ENCODE assay signal across 10 mouse cellular contexts in genomic region chr11:60165076-60165475, GRCm38 (mm10). TPM values are rescaled to one million over a fixed set of nuclear protein-coding genes. Genes with fewer than 3 reads are reported as not detected.
A peak's percentile ranks its signal among the peaks of the same experiment; 100 is the strongest.
DNase-seq lines count a peak whose midpoint lies in the region; ATAC-seq lines count a peak whose summit lies in the region.
"Had no signal": no experiment of that assay in that cellular context is flagged by ENCODE, and none has a peak within 500 bp of the region (broad histone marks: within the 10 kb centered on the region; RNA-seq: fewer than 3 reads in every experiment).

No protein-coding gene starts in this region.

- H3K4me1 ChIP-seq in hindbrain, embryonic 11.5 days (replicated peaks; ENCODE audit: control insufficient read depth, insufficient read depth, low read length): peaks cover 13% of the 10 kb centered on the region
- H3K4me1 ChIP-seq in hindbrain, embryonic 13.5 days (replicated peaks): peaks cover 96% of the 10 kb centered on the region

- no peak overlapping the region for H3K4me3 ChIP-seq in hindbrain, embryonic 11.5 days (ENCODE audit: low read depth, low read length)
- H3K4me3 ChIP-seq in hindbrain, embryonic 13.5 days: no peak overlapping the region
- H3K4me3 ChIP-seq: forebrain, embryonic 10.5 days had no signal

- ATAC-seq in hindbrain, embryonic 11.5 days (ENCODE audit: low FRiP score): no peak
- no peak for ATAC-seq in hindbrain, embryonic 13.5 days (ENCODE audit: low FRiP score)
- ATAC-seq in megakaryocyte-erythroid progenitor cell, adult 5-6 weeks (replicated peaks; ENCODE audit: low FRiP score, low TSS enrichment, poor library complexity, severe bottlenecking): no peak

- DNase-seq in hindbrain, embryonic 11.5 days (ENCODE audit: low spot score): peak; percentile 37
- peak; percentile 46 for DNase-seq in Muller cell, postnatal 12 days (ENCODE audit: inconsistent ontology term)
- peak; percentile 47 for DNase-seq in embryo, embryonic 11 days
- DNase-seq in kidney, postnatal 36 days: peak; percentile 55 to 56
- no peak for DNase-seq in urinary bladder, postnatal 36 days (ENCODE audit: low spot score in 2 of 2)
- DNase-seq in thymus, postnatal 25 days: no peak
- DNase-seq: right cerebral cortex, postnatal 14 days had no signal

- no peak overlapping the region for H3K4me2 ChIP-seq in hindbrain, embryonic 11.5 days (replicated peaks; ENCODE audit: low read depth, low read length)
- no peak overlapping the region for H3K4me2 ChIP-seq in hindbrain, embryonic 13.5 days

- WGBS in hindbrain, embryonic 11.5 days: 48% methylated on average over 5 of the region's 5 CpGs
- 46% methylated on average over 5 of the region's 5 CpGs for WGBS in hindbrain, embryonic 13.5 days

- H3K27ac ChIP-seq in hindbrain, embryonic 11.5 days (ENCODE audit: low read depth, low read length): peak overlapping the region; percentile 39; the same call in 1 of the 2 replicates
- no peak overlapping the region for H3K27ac ChIP-seq in hindbrain, embryonic 13.5 days
- H3K27ac ChIP-seq: forebrain, embryonic 10.5 days had no signal

- H3K9ac ChIP-seq in hindbrain, embryonic 11.5 days (ENCODE audit: low read depth, low read length): no peak overlapping the region
- no peak overlapping the region for H3K9ac ChIP-seq in hindbrain, embryonic 13.5 days

- H3K36me3 ChIP-seq in hindbrain, embryonic 11.5 days (ENCODE audit: control insufficient read depth, insufficient read depth, low read length): no peaks in the 10 kb centered on the region
- no peaks in the 10 kb centered on the region for H3K36me3 ChIP-seq in hindbrain, embryonic 13.5 days

- no peaks in the 10 kb centered on the region for H3K27me3 ChIP-seq in hindbrain, embryonic 11.5 days (ENCODE audit: control insufficient read depth, insufficient read depth, low read length)
- H3K27me3 ChIP-seq in hindbrain, embryonic 13.5 days: no peaks in the 10 kb centered on the region

- H3K9me3 ChIP-seq in hindbrain, embryonic 11.5 days (ENCODE audit: control insufficient read depth, low read length): no peaks in the 10 kb centered on the region
- no peaks in the 10 kb centered on the region for H3K9me3 ChIP-seq in hindbrain, embryonic 13.5 days
- H3K9me3 ChIP-seq: forebrain, embryonic 10.5 days had no signal

RNA-seq across cellular contexts. Expression of gene Srebf1, which starts 57.3 kb away (rescaled TPM):
- 40.4 and 44.7 TPM in 2 replicates for polyA plus RNA-seq in hindbrain, embryonic 11.5 days (2014; fragmentation: Nextera tagmentation; extraction: Ambion mirVana)
- polyA plus RNA-seq in hindbrain, embryonic 13.5 days (2015; fragmentation: Nextera tagmentation; extraction: Ambion mirVana): 38.2 and 43.9 TPM in 2 replicates
- 73.1 and 92.3 TPM in 2 replicates for total RNA-seq in megakaryocyte-erythroid progenitor cell, adult 5-6 weeks (2014; fragmentation: Nextera tagmentation)
- 32.3 and 80.9 TPM in 2 replicates for total RNA-seq in megakaryocyte-erythroid progenitor cell, adult 5-6 weeks (2017)

Comparison
In these comparisons a context has a peak if more than half of its experiments do, and no peak if none do; other contexts are left out.
1. DNase-seq: peak in hindbrain, embryonic 11.5 days (single experiment), Muller cell, postnatal 12 days (single experiment), embryo, embryonic 11 days (single experiment) and kidney, postnatal 36 days (2 of 2); none in urinary bladder, postnatal 36 days (0 of 2) and thymus, postnatal 25 days (single experiment).